Mouse (Mus musculus) layer of hippocampus, adult 8-10 months (tissue): ENCODE data around the gene Vps8. TPM values are rescaled to one million over a fixed set of nuclear protein-coding genes. Genes with fewer than 3 reads are reported as not detected.

ENCODE experiments used
- DNase-seq, 2 experiments: peaks; one replicate each; pipeline ENCODE4 v3.0.0; 2022; ENCODE audit warnings: low spot score in 2 of 2
- total RNA-seq, 4 experiments: library from RNA; stranded (reverse); gene quantifications; 2 replicates each; pipeline ENCODE4 v1.2.4; 2022

Gene Vps8
- total RNA-seq, 4 experiments from 2014 or later = 47.6 to 58.3 (median 51.8) TPM

- DNase-seq = no peak
Measured at GRCm38 (mm10) chr16:21625784-21626634, 203.1 kb downstream of the Vps8 start.

GRCm38 (mm10) chr16:21627248-21627647 lies 204.3 kb downstream of the Vps8 start:
- DNase-seq = no peak

GRCm38 (mm10) chr16:21628061-21628591 lies 205.2 kb downstream of the Vps8 start:
- DNase-seq = no peak

- no peak for DNase-seq
Measured at GRCm38 (mm10) chr16:21630614-21631013, 207.7 kb downstream of the Vps8 start.

- no peak for DNase-seq
Measured at GRCm38 (mm10) chr16:21631815-21632222, 208.9 kb downstream of the Vps8 start.

- no peak for DNase-seq
Measured at GRCm38 (mm10) chr16:21634460-21634859, 211.5 kb downstream of the Vps8 start.

GRCm38 (mm10) chr16:21636156-21636853 lies 213.4 kb downstream of the Vps8 start:
- no peak for DNase-seq

GRCm38 (mm10) chr16:21637201-21637819 lies 214.4 kb downstream of the Vps8 start:
- no peak for DNase-seq

GRCm38 (mm10) chr16:21640766-21641499 lies 218.0 kb downstream of the Vps8 start:
- DNase-seq = no peak

- no peak for DNase-seq
Measured at GRCm38 (mm10) chr16:21641944-21642343, 219.0 kb downstream of the Vps8 start.

- no peak for DNase-seq
Measured at GRCm38 (mm10) chr16:21642906-21643305, 220.0 kb downstream of the Vps8 start.

GRCm38 (mm10) chr16:21643621-21644041 lies 220.7 kb downstream of the Vps8 start:
- DNase-seq = no peak

- DNase-seq = no peak
Measured at GRCm38 (mm10) chr16:21644066-21644561, 221.2 kb downstream of the Vps8 start.

- no peak for DNase-seq
Measured at GRCm38 (mm10) chr16:21644574-21644973, 221.7 kb downstream of the Vps8 start.

GRCm38 (mm10) chr16:21645915-21646314 lies 223.0 kb downstream of the Vps8 start:
- no peak for DNase-seq

- DNase-seq = no peak
Measured at GRCm38 (mm10) chr16:21646496-21646895, 223.6 kb downstream of the Vps8 start.

GRCm38 (mm10) chr16:21648800-21649199 lies 225.9 kb downstream of the Vps8 start:
- no peak for DNase-seq

GRCm38 (mm10) chr16:21650289-21650688 lies 227.4 kb downstream of the Vps8 start:
- DNase-seq = no peak

- DNase-seq = no peak
Measured at GRCm38 (mm10) chr16:21651161-21651560, 228.2 kb downstream of the Vps8 start.

GRCm38 (mm10) chr16:21653151-21653550 lies 230.2 kb downstream of the Vps8 start:
- DNase-seq = no peak

GRCm38 (mm10) chr16:21654384-21654783 lies 231.5 kb downstream of the Vps8 start:
- DNase-seq = no peak
